Mouse (Mus musculus): Measurements from ENCODE around the gene Ticrr. TPM values are rescaled to one million over a fixed set of nuclear protein-coding genes. Genes with fewer than 3 reads are reported as not detected.

Gene Ticrr
- 0.87 and 0.92 TPM in 2 replicates for polyA plus RNA-seq (2015; fragmentation: Nextera tagmentation; extraction: Ambion mirVana)

DNA sequence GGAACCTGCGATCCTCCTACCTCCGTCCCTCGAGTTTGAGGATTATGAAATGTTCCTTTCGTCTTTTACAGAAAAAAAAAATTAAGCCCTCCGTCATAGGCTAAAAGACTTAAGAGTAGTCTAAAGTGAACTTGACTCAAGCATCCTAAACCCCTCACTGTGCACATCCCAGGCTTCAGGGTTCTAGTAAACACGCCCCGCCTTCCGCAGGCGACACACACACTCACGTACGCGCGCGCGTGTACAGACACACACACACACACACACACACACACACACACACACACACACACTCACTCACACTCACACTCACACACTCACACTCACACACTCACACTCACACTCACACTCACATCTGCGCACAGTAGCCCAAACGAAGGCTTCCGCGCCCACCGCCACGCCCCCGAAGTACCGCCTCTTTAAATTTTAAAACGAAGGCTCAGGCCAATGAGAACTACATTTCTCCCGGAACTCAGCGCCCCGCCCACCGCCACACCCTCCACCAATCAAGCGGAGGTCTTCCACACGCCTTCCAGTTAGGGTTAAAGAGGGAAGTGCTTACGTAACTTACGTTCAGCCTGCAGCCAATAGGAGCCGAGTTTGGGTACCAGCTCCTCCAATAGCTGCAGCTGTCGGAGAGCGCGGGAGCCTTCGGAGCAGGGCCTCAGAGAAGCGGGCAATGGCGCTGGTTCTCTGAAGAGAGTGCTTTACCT is at the start of gene Ticrr:
Ticrr (plus strand) TSS at position 619 of the 713 bp plus-strand sequence.
- Histone ChIP-seq H3K9ac (ENCODE audit: low read depth, low read length) (peak within 1 kb of the TSS; percentile 60), H3K4me3 (ENCODE audit: low read depth, low read length) (peak within 1 kb of the TSS; percentile 79)

GRCm38 (mm10) chr7:79611901-79612300 is 48.1 kb upstream of the Ticrr start:
- WGBS, result 72% methylated on average over 9 of the region's 9 CpGs
- no peak overlapping the region for H3K27ac ChIP-seq (ENCODE audit: low read length)

More for the DNA sequence above, at the start of gene Ticrr:
- H3K9me3 ChIP-seq (replicated peaks; ENCODE audit: control insufficient read depth, low read length, poor library complexity, severe bottlenecking), result no peaks in the 10 kb centered on the region
- under 1% methylated on average over 37 of the region's 39 CpGs for WGBS
- H3K27me3 ChIP-seq (ENCODE audit: control insufficient read depth, insufficient read depth, low read depth, low read length), result no peaks in the 10 kb centered on the region
- peak within 1 kb of the TSS; percentile 100 for H3K4me2 ChIP-seq (ENCODE audit: low read length)
- peaks cover 13% of the 10 kb centered on the region; the same call in 1 of the 2 replicates for H3K4me1 ChIP-seq (ENCODE audit: control insufficient read depth, insufficient read depth, low read length)
- ATAC-seq, result peak; percentile 100
- no peak within 1 kb of the TSS for H3K27ac ChIP-seq (ENCODE audit: low read length)
- no peaks in the 10 kb centered on the region for H3K36me3 ChIP-seq (ENCODE audit: control insufficient read depth, insufficient read depth, low read length)

DNA sequence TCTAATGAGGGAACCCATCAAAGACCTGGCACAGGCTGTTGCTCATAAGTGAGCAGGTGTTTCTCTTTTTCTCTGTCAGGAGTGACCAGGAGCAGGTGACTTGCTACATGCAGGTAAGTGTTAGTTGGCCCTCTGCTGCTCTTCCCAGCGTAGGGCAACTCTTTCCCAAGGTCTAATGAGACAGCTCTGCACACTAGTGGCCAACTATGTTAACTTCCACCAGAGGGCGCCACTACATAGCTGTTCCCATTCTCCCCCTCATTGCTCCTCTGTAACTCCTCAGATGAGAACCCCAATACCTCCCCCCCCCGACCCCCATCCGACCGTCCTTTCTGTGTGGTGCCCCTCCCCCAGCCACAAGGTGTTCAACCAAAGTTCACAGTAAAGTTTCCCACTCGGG is 47.2 kb upstream of the Ticrr start:
- Histone ChIP-seq H3K36me3 (ENCODE audit: control insufficient read depth, insufficient read depth, low read length) (no peaks in the 10 kb centered on the region), H3K27me3 (ENCODE audit: control insufficient read depth, insufficient read depth, low read depth, low read length) (peaks cover 19% of the 10 kb centered on the region), H3K9me3 (replicated peaks; ENCODE audit: control insufficient read depth, low read length, poor library complexity, severe bottlenecking) (no peaks in the 10 kb centered on the region), H3K4me3 (ENCODE audit: low read depth, low read length) (no peak overlapping the region), H3K4me1 (ENCODE audit: control insufficient read depth, insufficient read depth, low read length) (0 out of 2 replicates have a peak, but pooled peaks cover 4% of the 10 kb centered on the region), H3K9ac (ENCODE audit: low read depth, low read length) (no peak overlapping the region), H3K4me2 (ENCODE audit: low read length) (no peak overlapping the region), H3K27ac (ENCODE audit: low read length) (no peak overlapping the region)
- WGBS, result 10% methylated on average over 6 of the region's 6 CpGs
- no peak for ATAC-seq

More at GRCm38 (mm10) chr7:79611901-79612300, 48.1 kb upstream of the Ticrr start:
- Histone ChIP-seq H3K27me3 (ENCODE audit: control insufficient read depth, insufficient read depth, low read depth, low read length) (peaks cover 11% of the 10 kb centered on the region), H3K9me3 (replicated peaks; ENCODE audit: control insufficient read depth, low read length, poor library complexity, severe bottlenecking) (no peaks in the 10 kb centered on the region), H3K9ac (ENCODE audit: low read depth, low read length) (no peak overlapping the region), H3K36me3 (ENCODE audit: control insufficient read depth, insufficient read depth, low read length) (no peaks in the 10 kb centered on the region), H3K4me2 (ENCODE audit: low read length) (no peak overlapping the region), H3K4me1 (ENCODE audit: control insufficient read depth, insufficient read depth, low read length) (peaks cover 7% of the 10 kb centered on the region), H3K4me3 (ENCODE audit: low read depth, low read length) (no peak overlapping the region)
- no peak for ATAC-seq

GRCm38 (mm10) chr7:79613314-79613713 is 46.7 kb upstream of the Ticrr start:
- H3K4me1 ChIP-seq (ENCODE audit: control insufficient read depth, insufficient read depth, low read length), result 0 out of 2 replicates have a peak, but pooled peaks cover 4% of the 10 kb centered on the region
- H3K27ac ChIP-seq (ENCODE audit: low read length), result no peak overlapping the region
- H3K36me3 ChIP-seq (ENCODE audit: control insufficient read depth, insufficient read depth, low read length), result no peaks in the 10 kb centered on the region
- no peak overlapping the region for H3K4me3 ChIP-seq (ENCODE audit: low read depth, low read length)
- H3K9me3 ChIP-seq (replicated peaks; ENCODE audit: control insufficient read depth, low read length, poor library complexity, severe bottlenecking), result no peaks in the 10 kb centered on the region
- H3K9ac ChIP-seq (ENCODE audit: low read depth, low read length), result no peak overlapping the region
- WGBS, result 67% methylated on average over 11 of the region's 11 CpGs
- H3K27me3 ChIP-seq (ENCODE audit: control insufficient read depth, insufficient read depth, low read depth, low read length), result peaks cover 24% of the 10 kb centered on the region
- ATAC-seq, result no peak
- H3K4me2 ChIP-seq (ENCODE audit: low read length), result no peak overlapping the region

GRCm38 (mm10) chr7:79615008-79615407 is 45.0 kb upstream of the Ticrr start:
- Histone ChIP-seq H3K4me3 (ENCODE audit: low read depth, low read length) (no peak overlapping the region), H3K27me3 (ENCODE audit: control insufficient read depth, insufficient read depth, low read depth, low read length) (peaks cover 28% of the 10 kb centered on the region), H3K4me1 (ENCODE audit: control insufficient read depth, insufficient read depth, low read length) (no peaks in the 10 kb centered on the region), H3K4me2 (ENCODE audit: low read length) (no peak overlapping the region), H3K9me3 (replicated peaks; ENCODE audit: control insufficient read depth, low read length, poor library complexity, severe bottlenecking) (no peaks in the 10 kb centered on the region), H3K36me3 (ENCODE audit: control insufficient read depth, insufficient read depth, low read length) (no peaks in the 10 kb centered on the region), H3K9ac (ENCODE audit: low read depth, low read length) (no peak overlapping the region), H3K27ac (ENCODE audit: low read length) (no peak overlapping the region)
- WGBS, result 89% methylated on average over 4 of the region's 4 CpGs
- no peak for ATAC-seq

GRCm38 (mm10) chr7:79615941-79616340 is 44.1 kb upstream of the Ticrr start:
- Histone ChIP-seq H3K9ac (ENCODE audit: low read depth, low read length) (no peak overlapping the region), H3K4me2 (ENCODE audit: low read length) (no peak overlapping the region), H3K9me3 (replicated peaks; ENCODE audit: control insufficient read depth, low read length, poor library complexity, severe bottlenecking) (no peaks in the 10 kb centered on the region), H3K27me3 (ENCODE audit: control insufficient read depth, insufficient read depth, low read depth, low read length) (peaks cover 28% of the 10 kb centered on the region), H3K27ac (ENCODE audit: low read length) (no peak overlapping the region), H3K36me3 (ENCODE audit: control insufficient read depth, insufficient read depth, low read length) (no peaks in the 10 kb centered on the region), H3K4me3 (ENCODE audit: low read depth, low read length) (no peak overlapping the region), H3K4me1 (ENCODE audit: control insufficient read depth, insufficient read depth, low read length) (no peaks in the 10 kb centered on the region)
- no peak for ATAC-seq
- 44% methylated on average over 1 of the region's 1 CpGs for WGBS

DNA sequence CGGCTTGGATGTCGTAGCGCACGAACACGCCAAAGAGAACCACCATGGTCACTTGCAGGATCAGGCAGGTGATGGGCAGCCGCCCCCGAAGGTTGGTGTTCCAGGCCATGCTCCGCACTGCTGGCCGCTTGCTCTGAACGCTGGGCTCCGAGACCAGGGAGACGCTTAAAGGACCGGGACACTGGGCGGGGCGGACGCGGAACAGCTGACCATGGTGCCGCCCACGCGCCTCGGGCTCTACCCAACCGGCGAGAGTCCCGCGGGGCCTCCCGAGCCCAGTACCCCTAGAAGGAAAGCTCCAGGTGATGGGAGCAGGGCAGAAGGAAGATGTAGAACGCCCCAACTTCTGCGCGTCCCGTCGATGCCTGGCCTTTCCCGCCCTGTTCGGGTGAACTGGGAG is 42.6 kb upstream of the Ticrr start, which contains the start of gene Rhcg:
Rhcg (minus strand) TSS at position 240 of the 400 bp plus-strand sequence.
- no peak for ATAC-seq

GRCm38 (mm10) chr7:79619493-79619892 is 40.5 kb upstream of the Ticrr start:
- no peak for ATAC-seq
- no peak overlapping the region for H3K9ac ChIP-seq (ENCODE audit: low read depth, low read length)
- no peak overlapping the region for H3K4me3 ChIP-seq (ENCODE audit: low read depth, low read length)
- H3K9me3 ChIP-seq (replicated peaks; ENCODE audit: control insufficient read depth, low read length, poor library complexity, severe bottlenecking), result no peaks in the 10 kb centered on the region
- H3K27me3 ChIP-seq (ENCODE audit: control insufficient read depth, insufficient read depth, low read depth, low read length), result peaks cover 28% of the 10 kb centered on the region
- no peak overlapping the region for H3K27ac ChIP-seq (ENCODE audit: low read length)
- no peaks in the 10 kb centered on the region for H3K4me1 ChIP-seq (ENCODE audit: control insufficient read depth, insufficient read depth, low read length)
- H3K36me3 ChIP-seq (ENCODE audit: control insufficient read depth, insufficient read depth, low read length), result no peaks in the 10 kb centered on the region
- H3K4me2 ChIP-seq (ENCODE audit: low read length), result no peak overlapping the region
- 57% methylated on average over 4 of the region's 4 CpGs for WGBS

More for the DNA sequence above, 42.6 kb upstream of the Ticrr start, which contains the start of gene Rhcg:
- peak within 1 kb of the TSS; percentile 20; the same call in 1 of the 2 replicates for H3K4me3 ChIP-seq (ENCODE audit: low read depth, low read length)
- H3K27ac ChIP-seq (ENCODE audit: low read length), result no peak within 1 kb of the TSS
- WGBS, result 8% methylated on average over 33 of the region's 33 CpGs
- H3K9me3 ChIP-seq (replicated peaks; ENCODE audit: control insufficient read depth, low read length, poor library complexity, severe bottlenecking), result no peaks in the 10 kb centered on the region
- H3K27me3 ChIP-seq (ENCODE audit: control insufficient read depth, insufficient read depth, low read depth, low read length), result peaks cover 28% of the 10 kb centered on the region
- H3K36me3 ChIP-seq (ENCODE audit: control insufficient read depth, insufficient read depth, low read length), result no peaks in the 10 kb centered on the region
- H3K4me2 ChIP-seq (ENCODE audit: low read length), result peak within 1 kb of the TSS; percentile 41
- no peaks in the 10 kb centered on the region for H3K4me1 ChIP-seq (ENCODE audit: control insufficient read depth, insufficient read depth, low read length)
- no peak within 1 kb of the TSS for H3K9ac ChIP-seq (ENCODE audit: low read depth, low read length)

DNA sequence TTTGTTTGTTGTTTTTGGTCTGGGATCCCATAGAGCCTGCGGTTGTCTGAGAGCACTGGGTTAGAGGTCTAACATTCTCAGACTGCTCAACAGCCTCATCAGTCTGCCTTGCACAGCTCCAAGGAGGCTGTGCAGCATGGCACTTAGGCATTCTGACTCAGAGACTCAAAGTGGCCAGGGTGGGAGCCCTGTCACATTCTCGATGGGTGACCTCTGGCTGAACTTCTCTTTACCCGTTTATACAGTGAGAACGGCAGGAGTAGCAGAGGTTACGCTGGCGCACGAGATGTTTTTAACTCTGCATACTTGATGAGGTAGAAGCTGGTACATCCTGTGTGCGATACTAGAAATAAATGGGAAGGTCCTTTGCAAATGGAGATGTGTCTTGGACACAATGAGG is 36.9 kb upstream of the Ticrr start:
- no peak overlapping the region for H3K4me2 ChIP-seq (ENCODE audit: low read length)

More for the DNA sequence above, 36.9 kb upstream of the Ticrr start:
- Histone ChIP-seq H3K36me3 (ENCODE audit: control insufficient read depth, insufficient read depth, low read length) (no peaks in the 10 kb centered on the region), H3K27me3 (ENCODE audit: control insufficient read depth, insufficient read depth, low read depth, low read length) (peaks cover 6% of the 10 kb centered on the region), H3K9ac (ENCODE audit: low read depth, low read length) (no peak overlapping the region), H3K9me3 (replicated peaks; ENCODE audit: control insufficient read depth, low read length, poor library complexity, severe bottlenecking) (no peaks in the 10 kb centered on the region), H3K4me3 (ENCODE audit: low read depth, low read length) (no peak overlapping the region), H3K4me1 (ENCODE audit: control insufficient read depth, insufficient read depth, low read length) (no peaks in the 10 kb centered on the region), H3K27ac (ENCODE audit: low read length) (no peak overlapping the region)
- 73% methylated on average over 8 of the region's 8 CpGs for WGBS
- no peak for ATAC-seq
